Mouse (Mus musculus) midbrain, embryonic 16.5 days (tissue): ENCODE data around the gene Spg7. TPM values are rescaled to one million over a fixed set of nuclear protein-coding genes. Genes with fewer than 3 reads are reported as not detected.
"Not testable (repeated sequence)": the region's sequence is repeated elsewhere in the genome, so short reads cannot be mapped to it uniquely, and the experiment has no call there.

Source experiments
- ATAC-seq: fragments of 200-750 bp; cut with Nextera tagmentation; 2 replicates; pipeline ENCODE4 v1.8.0; 2017; ENCODE audit warnings: moderate TSS enrichment
- H3K27ac ChIP-seq: fragments of 300-500 bp; sonication (generic); 2 replicates; pipeline ENCODE4 v1.5.1; 2014; ENCODE audit warnings: mild to moderate bottlenecking, low read length, mixed read lengths
- H3K27me3 ChIP-seq: fragments of 300-500 bp; sonication (generic); 2 replicates; pipeline ENCODE4 v1.6.1; 2014; ENCODE audit warnings: low read depth, low read length, mixed read lengths; ENCODE audit not compliant: control insufficient read depth, insufficient read depth
- H3K36me3 ChIP-seq: fragments of 300-500 bp; sonication (generic); 2 replicates; pipeline ENCODE4 v1.6.1; 2014; ENCODE audit warnings: mild to moderate bottlenecking, low read length, moderate library complexity, mixed read lengths; ENCODE audit not compliant: control insufficient read depth, insufficient read depth
- H3K4me1 ChIP-seq: fragments of 300-500 bp; sonication (generic); 2 replicates; pipeline ENCODE4 v1.6.1; 2014; ENCODE audit warnings: mild to moderate bottlenecking, low read length, mixed read lengths; ENCODE audit not compliant: control insufficient read depth, insufficient read depth
- H3K4me2 ChIP-seq: fragments of 300-500 bp; sonication (generic); 2 replicates; pipeline ENCODE4 v1.6.1; 2014; ENCODE audit warnings: mild to moderate bottlenecking, low read length, mixed read lengths
- H3K4me3 ChIP-seq: fragments of 300-500 bp; sonication (generic); 2 replicates; pipeline ENCODE4 v1.5.1; 2014; ENCODE audit warnings: low read depth, mild to moderate bottlenecking, low read length, moderate library complexity, mixed read lengths
- H3K9ac ChIP-seq: fragments of 300-500 bp; sonication (generic); 2 replicates; pipeline ENCODE4 v1.6.1; 2014; ENCODE audit warnings: low read depth, low read length, mixed read lengths
- H3K9me3 ChIP-seq: fragments of 300-500 bp; sonication (generic); replicated peaks from 2 replicates; pipeline ENCODE4 v1.6.1; 2014; ENCODE audit warnings: mild to moderate bottlenecking, low read length, mixed read lengths; ENCODE audit not compliant: control insufficient read depth, poor library complexity, severe bottlenecking
- WGBS: fragments of 180-500 bp; shearing (Covaris S2); extraction: QIAGEN DNeasy Blood & Tissue Kit; methylation state at CpG from one replicate; pipeline ENCODE4 v1.1.7; 2014; 5-methylcytosine and 5-hydroxymethylcytosine counted together
- polyA plus RNA-seq: library from polyadenylated mRNA; unstranded; fragments of >200 nt; fragmentation: Nextera tagmentation; extraction: Ambion mirVana; gene quantifications from 2 replicates; pipeline ENCODE4 v1.2.1, GENCODE M21; 2015

Gene Spg7
- polyA plus RNA-seq, 1 experiment from 2014 or later = 48.2 TPM

DNA sequence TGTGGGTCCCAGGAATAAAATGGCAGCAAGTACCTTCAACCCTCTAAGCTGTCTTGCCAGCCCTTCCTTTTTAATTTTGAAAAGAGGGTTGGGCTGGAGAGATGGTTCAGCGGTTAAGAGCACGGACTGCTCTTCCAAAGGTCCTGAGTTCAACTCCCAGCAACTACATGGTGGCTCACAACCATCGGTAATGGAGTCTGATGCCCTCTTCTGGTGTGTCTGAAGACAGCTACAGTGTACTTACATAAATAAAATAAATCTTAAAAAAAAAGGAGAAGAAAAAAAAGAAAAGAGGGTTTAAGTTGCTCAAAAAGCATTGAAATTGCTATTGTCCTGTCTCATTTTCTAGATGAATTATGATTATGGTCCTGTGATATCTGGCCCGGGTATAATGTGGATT is 38.5 kb downstream of the Spg7 start:
- H3K4me1 ChIP-seq = peaks cover 16% of the 10 kb centered on the region
- H3K27me3 ChIP-seq = no peaks in the 10 kb centered on the region
- H3K36me3 ChIP-seq = peaks cover 22% of the 10 kb centered on the region
- no peaks in the 10 kb centered on the region for H3K9me3 ChIP-seq
- ATAC-seq = no peak
- 77% methylated on average over 4 of the region's 4 CpGs for WGBS
- H3K4me2 ChIP-seq = no peak overlapping the region
- no peak overlapping the region for H3K27ac ChIP-seq
- no peak overlapping the region for H3K9ac ChIP-seq
- H3K4me3 ChIP-seq = no peak overlapping the region

- Histone ChIP-seq H3K27me3 (no peaks in the 10 kb centered on the region), H3K9me3 (no peaks in the 10 kb centered on the region), H3K27ac (peak within 1 kb of the TSS; percentile 96), H3K9ac (peak within 1 kb of the TSS; percentile 93), H3K36me3 (peaks cover 20% of the 10 kb centered on the region), H3K4me2 (peak within 1 kb of the TSS; percentile 95), H3K4me3 (peak within 1 kb of the TSS; percentile 74), H3K4me1 (peaks cover 16% of the 10 kb centered on the region)
- WGBS = 2% methylated on average over 54 of the region's 56 CpGs
- ATAC-seq = peak; percentile 95
Observed at GRCm38 (mm10) chr8:123101735-123102685, 39.3 kb downstream of the Spg7 start, which contains the start of gene Rpl13. TSS of gene Rpl13 (plus strand) at chr8:123102350.

- Histone ChIP-seq H3K36me3 (peaks cover 16% of the 10 kb centered on the region), H3K9ac (peak overlapping the region; percentile 93), H3K4me2 (peak overlapping the region; percentile 95), H3K4me3 (peak overlapping the region; percentile 74), H3K4me1 (peaks cover 16% of the 10 kb centered on the region), H3K27ac (peak overlapping the region; percentile 96)
- H3K27me3 ChIP-seq, H3K9me3 ChIP-seq, ATAC-seq: not testable (repeated sequence)
- WGBS = 1% methylated on average over 26 of the region's 26 CpGs
Observed at GRCm38 (mm10) chr8:123102855-123103254, 40.1 kb downstream of the Spg7 start.

GRCm38 (mm10) chr8:123103285-123103684 is 40.5 kb downstream of the Spg7 start:
- H3K4me2 ChIP-seq = peak overlapping the region; percentile 95
- ATAC-seq = no peak
- peak overlapping the region; percentile 74 for H3K4me3 ChIP-seq
- H3K4me1 ChIP-seq = peaks cover 16% of the 10 kb centered on the region
- H3K27me3 ChIP-seq = no peaks in the 10 kb centered on the region
- 0 out of 2 replicates have a peak overlapping the region, but pooled peaks have one; percentile 28 for H3K27ac ChIP-seq
- no peaks in the 10 kb centered on the region for H3K9me3 ChIP-seq
- H3K36me3 ChIP-seq = peaks cover 12% of the 10 kb centered on the region
- peak overlapping the region; percentile 93 for H3K9ac ChIP-seq
- WGBS = 19% methylated on average over 15 of the region's 15 CpGs

- H3K36me3 ChIP-seq = peaks cover 12% of the 10 kb centered on the region
- 82% methylated on average over 6 of the region's 6 CpGs for WGBS
- ATAC-seq = no peak
- no peaks in the 10 kb centered on the region for H3K9me3 ChIP-seq
- H3K4me3 ChIP-seq = no peak overlapping the region
- no peak overlapping the region for H3K27ac ChIP-seq
- H3K4me1 ChIP-seq = peaks cover 16% of the 10 kb centered on the region
- H3K27me3 ChIP-seq = no peaks in the 10 kb centered on the region
- H3K4me2 ChIP-seq = peak overlapping the region; percentile 95; the same call in 1 of the 2 replicates
- H3K9ac ChIP-seq = no peak overlapping the region; the same call in 1 of the 2 replicates
Observed at GRCm38 (mm10) chr8:123104046-123104767, 41.5 kb downstream of the Spg7 start.

- Histone ChIP-seq H3K4me3 (no peak overlapping the region), H3K36me3 (peaks cover 12% of the 10 kb centered on the region), H3K9ac (no peak overlapping the region), H3K4me2 (no peak overlapping the region), H3K27me3 (no peaks in the 10 kb centered on the region), H3K4me1 (peaks cover 16% of the 10 kb centered on the region), H3K9me3 (no peaks in the 10 kb centered on the region), H3K27ac (no peak overlapping the region)
- ATAC-seq = no peak
- WGBS = 65% methylated on average over 5 of the region's 5 CpGs
Observed at GRCm38 (mm10) chr8:123105553-123106326, 43.0 kb downstream of the Spg7 start.

- H3K36me3 ChIP-seq = peaks cover 12% of the 10 kb centered on the region
- H3K9me3 ChIP-seq = no peaks in the 10 kb centered on the region
- H3K4me2 ChIP-seq = no peak overlapping the region
- no peak overlapping the region for H3K9ac ChIP-seq
- no peak overlapping the region for H3K27ac ChIP-seq
- WGBS = 52% methylated on average over 2 of the region's 2 CpGs
- H3K27me3 ChIP-seq = no peaks in the 10 kb centered on the region
- H3K4me1 ChIP-seq = peaks cover 15% of the 10 kb centered on the region
- no peak overlapping the region for H3K4me3 ChIP-seq
- no peak for ATAC-seq
Observed at GRCm38 (mm10) chr8:123106531-123106930, 43.8 kb downstream of the Spg7 start.

DNA sequence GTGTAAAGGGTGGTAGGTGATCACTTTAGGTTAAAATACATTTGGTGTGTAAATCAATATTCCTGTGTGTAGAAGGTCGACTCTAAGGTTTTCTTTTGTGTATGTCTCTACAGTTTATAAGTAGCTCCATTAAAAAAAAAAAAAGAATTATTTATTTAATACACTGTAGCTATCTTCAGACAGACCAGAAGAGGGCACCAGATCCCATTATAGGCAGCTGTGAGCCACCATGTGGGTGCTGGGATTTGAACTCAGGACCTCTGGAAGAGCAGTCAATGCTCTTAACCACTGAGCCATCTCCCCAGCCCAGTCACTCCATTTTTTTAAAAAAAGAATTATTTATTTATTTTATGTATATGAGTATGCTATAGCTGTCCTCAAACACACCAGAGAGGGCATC is 45.3 kb downstream of the Spg7 start:
- no peak for ATAC-seq
- peaks cover 11% of the 10 kb centered on the region for H3K4me1 ChIP-seq
- WGBS = 95% methylated on average over 1 of the region's 1 CpGs

More for the DNA sequence above, 45.3 kb downstream of the Spg7 start:
- H3K4me3 ChIP-seq = no peak overlapping the region
- H3K36me3 ChIP-seq = peaks cover 12% of the 10 kb centered on the region
- no peaks in the 10 kb centered on the region for H3K9me3 ChIP-seq
- no peak overlapping the region for H3K4me2 ChIP-seq
- no peaks in the 10 kb centered on the region for H3K27me3 ChIP-seq
- H3K27ac ChIP-seq = no peak overlapping the region
- H3K9ac ChIP-seq = no peak overlapping the region
